Mouse (Mus musculus) spleen, adult 2 months (tissue): ENCODE measurements around the gene Ap5z1. TPM values are rescaled to one million over a fixed set of nuclear protein-coding genes. Genes with fewer than 3 reads are reported as not detected.

ENCODE experiments used
- DNase-seq, 2 experiments: peaks; one replicate each; pipeline versions ENCODE4 v3.0.0 to v3.0.0-alpha.2; 2012 to 2021; ENCODE audit warnings: low spot score in 2 of 2, low read depth in 1 of 2
- H3K27ac ChIP-seq: fragments of 200-500 bp; 2 replicates; pipeline ENCODE4 v1.5.1; 2012; ENCODE audit warnings: low read length, inconsistent platforms; ENCODE audit not compliant: insufficient read depth
- H3K27me3 ChIP-seq: fragments of 200-500 bp; 2 replicates; pipeline ENCODE4 v1.6.1; 2012; ENCODE audit warnings: mild to moderate bottlenecking, moderate library complexity, low read length, inconsistent platforms; ENCODE audit not compliant: control insufficient read depth, insufficient read depth
- H3K36me3 ChIP-seq: fragments of 200-500 bp; 2 replicates; pipeline ENCODE4 v1.6.1; 2012; ENCODE audit warnings: mild to moderate bottlenecking, low read length, inconsistent platforms; ENCODE audit not compliant: control insufficient read depth, insufficient read depth
- H3K4me1 ChIP-seq: fragments of 200-500 bp; 2 replicates; pipeline ENCODE4 v1.6.1; 2011; ENCODE audit warnings: inconsistent platforms; ENCODE audit not compliant: control insufficient read depth, insufficient read depth, insufficient read length
- H3K4me3 ChIP-seq: fragments of 200-500 bp; 2 replicates; pipeline ENCODE4 v1.5.1; 2011; ENCODE audit warnings: mild to moderate bottlenecking, inconsistent platforms; ENCODE audit not compliant: insufficient read depth, insufficient read length; ENCODE audit errors: extremely low read depth
- CTCF ChIP-seq: fragments of 200-500 bp; IDR thresholded peaks from 2 replicates; pipeline ENCODE4 v1.5.1; 2011; ENCODE audit warnings: mild to moderate bottlenecking, inconsistent platforms; ENCODE audit not compliant: insufficient read depth, insufficient read length, insufficient replicate concordance; ENCODE audit errors: extremely low read depth
- POLR2A ChIP-seq: fragments of 200-500 bp; IDR thresholded peaks from 2 replicates; pipeline ENCODE4 v1.6.1; 2011; ENCODE audit warnings: low read depth, low read length, inconsistent platforms
- WGBS: fragments of 180-500 bp; shearing (Covaris S2); methylation state at CpG from one replicate; pipeline ENCODE4 v1.1.7; 2018; 5-methylcytosine and 5-hydroxymethylcytosine counted together
- polyA plus RNA-seq: library from polyadenylated mRNA; depleted of rRNA; stranded (reverse); fragments of >200 nt; gene quantifications from 2 replicates; pipeline ENCODE4 v1.2.3, GENCODE M21; 2012

The Ap5z1 gene
- polyA plus RNA-seq, 1 experiment, result 58.4 TPM

- no peak for DNase-seq
- no peak overlapping the region for H3K4me3 ChIP-seq
- TF ChIP-seq CTCF (no peak), POLR2A (no peak)
- H3K27me3 ChIP-seq, result no peaks in the 10 kb centered on the region
- peaks cover 44% of the 10 kb centered on the region for H3K4me1 ChIP-seq
- H3K27ac ChIP-seq, result peak overlapping the region; percentile 52
- WGBS, result 56% methylated on average over 11 of the region's 11 CpGs
- peaks cover 9% of the 10 kb centered on the region for H3K36me3 ChIP-seq
Measured at GRCm38 (mm10) chr5:142444791-142445531, 18.8 kb upstream of the Ap5z1 start.

DNA sequence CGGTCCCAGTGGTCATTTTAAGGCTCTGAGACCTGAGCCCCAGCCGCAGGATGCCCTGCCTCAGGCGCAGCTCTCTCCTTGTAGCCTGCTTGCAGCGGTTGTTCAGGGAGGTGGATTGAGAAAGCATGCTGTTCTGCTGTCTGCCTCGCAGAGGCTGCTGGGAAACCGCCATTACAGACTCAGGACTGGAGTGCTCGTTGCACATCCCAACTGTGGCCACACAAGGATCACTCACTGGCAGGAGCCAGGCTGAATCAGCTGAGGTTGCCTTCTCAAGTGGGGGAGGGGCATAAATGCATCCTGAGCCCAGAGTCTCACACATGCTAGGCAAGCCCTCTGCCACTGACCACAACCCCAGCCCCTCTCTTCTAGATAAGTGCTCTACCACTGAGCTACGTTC lies 18.0 kb upstream of the Ap5z1 start:
- H3K27ac ChIP-seq, result peak overlapping the region; percentile 30; the same call in 1 of the 2 replicates

DNA sequence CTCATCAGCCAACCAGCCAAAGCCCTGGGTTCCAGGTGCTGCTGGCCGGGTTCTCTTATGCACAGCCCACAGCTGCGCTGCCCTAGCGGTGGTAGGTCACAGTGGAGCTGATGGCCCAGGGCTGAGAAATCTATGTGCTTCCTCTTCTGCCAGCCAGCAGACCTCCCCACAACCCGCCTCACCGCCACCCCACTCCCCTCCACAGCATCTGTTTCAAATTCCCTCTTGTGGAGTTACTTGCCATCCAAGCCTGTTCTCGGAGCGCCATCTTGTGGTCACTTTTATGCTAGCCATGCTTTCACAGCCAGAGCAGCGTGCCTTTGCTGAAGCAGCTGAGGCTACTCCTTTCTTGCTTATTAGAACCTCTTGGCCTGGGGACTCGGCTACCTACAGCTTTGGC lies 15.7 kb upstream of the Ap5z1 start:
- Histone ChIP-seq H3K36me3 (peaks cover 28% of the 10 kb centered on the region), H3K4me1 (peaks cover 29% of the 10 kb centered on the region), H3K27me3 (no peaks in the 10 kb centered on the region), H3K4me3 (no peak overlapping the region), H3K27ac (no peak overlapping the region)
- peak; percentile 87 to 90 for DNase-seq
- TF ChIP-seq CTCF (peak; percentile 93; the same call in 1 of the 2 replicates), POLR2A (no peak)
- WGBS, result 1% methylated on average over 9 of the region's 9 CpGs

More for the DNA sequence above, 18.0 kb upstream of the Ap5z1 start:
- no peak overlapping the region for H3K4me3 ChIP-seq
- no peaks in the 10 kb centered on the region for H3K27me3 ChIP-seq
- 74% methylated on average over 8 of the region's 8 CpGs for WGBS
- peaks cover 14% of the 10 kb centered on the region for H3K36me3 ChIP-seq
- DNase-seq, result no peak
- H3K4me1 ChIP-seq, result peaks cover 41% of the 10 kb centered on the region
- no peak for TF ChIP-seq CTCF
- no peak for TF ChIP-seq POLR2A

GRCm38 (mm10) chr5:142448623-142449022 lies 15.1 kb upstream of the Ap5z1 start:
- Histone ChIP-seq H3K4me1 (peaks cover 23% of the 10 kb centered on the region), H3K27ac (no peak overlapping the region), H3K4me3 (no peak overlapping the region), H3K36me3 (peaks cover 33% of the 10 kb centered on the region), H3K27me3 (no peaks in the 10 kb centered on the region)
- no peak for TF ChIP-seq POLR2A
- no peak for TF ChIP-seq CTCF
- WGBS, result 95% methylated on average over 12 of the region's 12 CpGs
- DNase-seq, result no peak

GRCm38 (mm10) chr5:142450846-142451245 lies 12.9 kb upstream of the Ap5z1 start:
- H3K27ac ChIP-seq, result no peak overlapping the region
- WGBS, result 94% methylated on average over 9 of the region's 9 CpGs
- DNase-seq, result no peak
- H3K4me3 ChIP-seq, result no peak overlapping the region
- H3K36me3 ChIP-seq, result peaks cover 49% of the 10 kb centered on the region
- peaks cover 3% of the 10 kb centered on the region; the same call in 1 of the 2 replicates for H3K4me1 ChIP-seq
- no peak for TF ChIP-seq POLR2A
- TF ChIP-seq CTCF, result no peak
- H3K27me3 ChIP-seq, result no peaks in the 10 kb centered on the region

DNA sequence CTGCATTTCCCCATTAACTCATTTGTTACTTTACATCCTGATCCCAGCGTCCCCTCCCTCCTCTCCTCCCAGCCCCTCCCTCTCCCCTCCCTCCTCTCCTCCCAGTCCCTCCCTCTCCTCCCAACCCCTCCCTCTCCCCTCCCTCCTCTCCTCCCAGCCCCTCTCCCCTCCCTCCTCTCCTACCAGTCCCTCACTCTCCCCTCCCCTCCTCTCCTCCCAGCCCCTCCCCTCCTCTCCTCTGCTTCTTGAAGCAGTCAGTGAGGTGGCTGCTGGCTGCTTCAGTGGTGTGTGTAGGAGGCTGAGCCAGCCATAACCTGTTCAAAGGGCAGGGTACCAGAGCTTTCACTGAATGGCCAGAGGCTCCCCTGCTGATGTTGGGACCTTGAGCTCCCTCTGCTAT lies 12.0 kb upstream of the Ap5z1 start:
- Histone ChIP-seq H3K4me1 (peaks cover 3% of the 10 kb centered on the region; the same call in 1 of the 2 replicates), H3K27ac (no peak overlapping the region), H3K27me3 (no peaks in the 10 kb centered on the region), H3K36me3 (peaks cover 58% of the 10 kb centered on the region), H3K4me3 (no peak overlapping the region)
- no peak for DNase-seq
- TF ChIP-seq POLR2A, result no peak
- no peak for TF ChIP-seq CTCF
- 50% methylated on average over 1 of the region's 1 CpGs for WGBS

DNA sequence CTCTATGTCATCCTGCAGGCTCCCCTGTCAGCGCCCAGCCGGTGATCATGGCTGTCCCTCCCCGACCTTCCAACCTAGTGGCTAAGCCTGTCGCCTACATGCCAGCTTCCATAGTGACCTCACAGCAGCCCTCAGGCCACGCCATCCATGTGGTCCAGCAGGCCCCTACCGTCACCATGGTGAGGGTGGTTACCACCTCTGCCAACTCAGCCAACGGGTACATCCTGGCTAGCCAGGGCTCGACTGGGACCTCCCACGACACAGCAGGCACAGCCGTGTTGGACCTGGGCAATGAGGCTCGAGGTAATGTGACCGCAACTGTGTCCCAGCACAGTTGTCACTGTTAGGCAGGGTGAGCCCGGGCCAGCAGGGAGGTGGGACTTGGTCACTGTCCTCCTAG lies 10.0 kb upstream of the Ap5z1 start:
- Histone ChIP-seq H3K4me1 (no peaks in the 10 kb centered on the region), H3K27me3 (no peaks in the 10 kb centered on the region), H3K27ac (no peak overlapping the region), H3K36me3 (peaks cover 70% of the 10 kb centered on the region), H3K4me3 (no peak overlapping the region)
- TF ChIP-seq CTCF (no peak), POLR2A (no peak)
- 92% methylated on average over 13 of the region's 13 CpGs for WGBS
- DNase-seq, result no peak
